In the genomic region with DNA sequence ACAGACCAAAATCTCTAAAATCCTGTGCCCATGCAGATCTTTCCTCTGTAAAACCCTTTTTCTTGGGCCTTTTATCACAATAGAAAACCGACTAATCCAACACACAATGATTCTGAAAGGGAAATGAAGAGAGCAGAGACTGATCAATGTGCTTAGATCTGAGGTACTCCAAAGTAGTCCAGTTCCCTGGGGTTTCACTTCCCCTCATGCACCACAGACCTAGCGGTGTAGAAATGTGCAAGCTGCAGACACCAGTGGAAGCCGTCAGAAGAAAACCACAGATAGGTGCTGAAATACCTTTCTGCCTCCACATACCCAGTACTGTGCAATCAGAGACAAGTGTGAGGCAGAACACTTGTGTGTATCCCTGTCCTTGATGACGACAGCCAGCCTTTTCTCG, we compare ENCODE assay signal across 28 mouse cellular contexts.
"Had no signal": no experiment of that assay in that cellular context is flagged by ENCODE, and none has a peak within 500 bp of the region (broad histone marks: within the 10 kb centered on the region; RNA-seq: fewer than 3 reads in every experiment).

No protein-coding gene starts in this region.

- H3K27ac ChIP-seq: embryonic facial prominence, embryonic 10.5 days; embryonic facial prominence, embryonic 12.5 days; embryonic facial prominence, embryonic 13.5 days; embryonic facial prominence, embryonic 15.5 days; forebrain, embryonic 10.5 days; forebrain, embryonic 12.5 days; forebrain, embryonic 13.5 days; forebrain, embryonic 15.5 days; gastrocnemius, adult 2 months; heart, adult 2 months had no signal

- H3K27me3 ChIP-seq: embryonic facial prominence, embryonic 12.5 days; embryonic facial prominence, embryonic 13.5 days; embryonic facial prominence, embryonic 15.5 days; forebrain, embryonic 12.5 days; forebrain, embryonic 13.5 days; forebrain, embryonic 15.5 days had no signal

- DNase-seq: cerebellum, adult 2 months; cerebellum, adult 8-10 months; cerebellum, adult 9-10 months; cerebellum, adult 9-11 months; cerebellum, postnatal 10 days; cerebellum, postnatal 14 days; cerebellum, postnatal 25 days; cerebellum, postnatal 36 days; embryo, embryonic 11 days; forebrain, postnatal 0 days; gastrocnemius, adult 2 months; gastrocnemius, postnatal 10 days; gastrocnemius, postnatal 14 days; gastrocnemius, postnatal 25 days; gastrocnemius, postnatal 36 days; heart, adult 18-20 months; heart, adult 2 months had no signal

- H3K4me1 ChIP-seq: embryonic facial prominence, embryonic 12.5 days; embryonic facial prominence, embryonic 13.5 days; embryonic facial prominence, embryonic 15.5 days; forebrain, embryonic 10.5 days; forebrain, embryonic 12.5 days; forebrain, embryonic 15.5 days had no signal

- H3K9me3 ChIP-seq: embryonic facial prominence, embryonic 10.5 days; embryonic facial prominence, embryonic 12.5 days; embryonic facial prominence, embryonic 13.5 days; embryonic facial prominence, embryonic 15.5 days; forebrain, embryonic 10.5 days; forebrain, embryonic 12.5 days; forebrain, embryonic 13.5 days; forebrain, embryonic 15.5 days had no signal

- H3K9ac ChIP-seq: embryonic facial prominence, embryonic 12.5 days; embryonic facial prominence, embryonic 13.5 days; embryonic facial prominence, embryonic 15.5 days; forebrain, embryonic 12.5 days; forebrain, embryonic 13.5 days; forebrain, embryonic 15.5 days; forebrain, postnatal 0 days had no signal

- H3K36me3 ChIP-seq: embryonic facial prominence, embryonic 10.5 days; embryonic facial prominence, embryonic 12.5 days; embryonic facial prominence, embryonic 13.5 days; embryonic facial prominence, embryonic 15.5 days; forebrain, embryonic 10.5 days; forebrain, embryonic 12.5 days; forebrain, embryonic 15.5 days had no signal

- H3K4me2 ChIP-seq: embryonic facial prominence, embryonic 12.5 days; embryonic facial prominence, embryonic 13.5 days; embryonic facial prominence, embryonic 15.5 days; forebrain, embryonic 12.5 days; forebrain, embryonic 13.5 days; forebrain, embryonic 15.5 days had no signal

- H3K4me3 ChIP-seq: embryonic facial prominence, embryonic 10.5 days; embryonic facial prominence, embryonic 12.5 days; embryonic facial prominence, embryonic 13.5 days; embryonic facial prominence, embryonic 15.5 days; erythroblast, embryonic 14.5 days; forebrain, embryonic 10.5 days; forebrain, embryonic 12.5 days; forebrain, embryonic 13.5 days; forebrain, embryonic 15.5 days; gastrocnemius, adult 2 months; heart, adult 2 months had no signal

- ATAC-seq: forebrain, embryonic 13.5 days; forebrain, embryonic 14.5 days; forebrain, embryonic 15.5 days; forebrain, embryonic 16.5 days; forebrain, postnatal 0 days had no signal
